Mouse (Mus musculus) cerebellum, adult 9-10 months (tissue): ENCODE results near the gene Vmn2r43.
"Not testable (repeated sequence)": the region's sequence is repeated elsewhere in the genome, so short reads cannot be mapped to it uniquely, and the experiment has no call there.

Source experiments
- DNase-seq: peaks from one replicate; pipeline ENCODE4 v3.0.0; 2022

Gene Vmn2r43

DNA sequence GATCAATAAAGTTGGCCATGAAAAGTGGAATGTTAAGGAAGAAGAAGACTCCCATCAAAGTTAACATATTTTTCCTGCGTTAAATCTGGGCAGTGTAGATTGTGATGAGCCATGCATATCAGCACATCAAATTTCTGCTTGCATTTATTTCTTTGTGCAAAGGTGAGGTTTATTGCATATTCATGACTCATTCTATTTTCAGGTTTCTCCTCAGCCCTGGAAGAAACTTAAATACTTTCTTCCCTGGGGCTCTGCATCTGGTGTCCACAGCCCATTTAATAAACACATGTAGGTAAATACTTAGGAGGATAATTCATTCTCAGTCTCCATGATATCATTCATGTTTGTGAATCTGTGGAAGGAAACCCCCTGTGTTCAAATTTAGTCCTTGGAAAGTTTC lies at the start of gene Vmn2r43:
TSS of gene Vmn2r43 (minus strand) at position 101 of the 400 bp plus-strand sequence.
- not testable (repeated sequence) for DNase-seq

DNA sequence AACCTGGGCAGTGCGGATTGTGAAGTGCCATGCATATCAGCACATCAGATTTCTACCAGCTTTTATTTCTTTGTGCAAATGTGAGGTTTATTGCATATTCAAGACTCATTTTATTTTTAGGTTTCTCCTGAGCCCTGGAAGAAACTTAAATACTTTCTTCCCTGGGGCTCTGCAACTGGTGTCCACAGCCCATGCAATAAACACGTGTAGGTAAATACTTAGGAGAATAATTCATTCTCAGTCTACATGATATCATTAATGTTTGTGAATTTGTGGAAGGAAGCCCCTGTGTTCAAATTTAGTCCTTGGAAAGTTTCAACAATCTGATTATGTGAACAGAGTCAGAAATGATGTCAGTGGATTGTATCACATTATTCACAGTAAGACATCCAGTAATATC lies 60.2 kb downstream of the Vmn2r43 start, which contains the start of gene Vmn2r42:
TSS of gene Vmn2r42 (minus strand) at position 101 of the 400 bp plus-strand sequence.
- DNase-seq, result not testable (repeated sequence)
